Mouse (Mus musculus): Measurements from ENCODE around the gene Gm49661. TPM values are rescaled to one million over a fixed set of nuclear protein-coding genes. Genes with fewer than 3 reads are reported as not detected.

Gm49661 gene
- total and polyA plus RNA-seq, 3 experiments = 3.1 TPM; not detected in 2

- peaks cover 29 to 52% of the 10 kb centered on the region in 2 experiments for H3K4me1 ChIP-seq (ENCODE audit: control insufficient read depth in 1 of 2, insufficient read depth in 2 of 2)
- no peaks in the 10 kb centered on the region for H3K9me3 ChIP-seq (replicated peaks; ENCODE audit: low read length)
- H3K4me3 ChIP-seq (replicated peaks in 1 of 3; ENCODE audit: low read depth in 2 of 3, low read length in 2 of 3, poor library complexity in 1 of 3) = peak overlapping the region; percentile 51 to 94 (median 68)
- in situ Hi-C loops (cut with MboI; ENCODE audit: low pct_ligation_motif_present, low pct_unique_long_range_greater_than_20kb, low sequenced_read_pairs) (no loop called here), dilution Hi-C loops (cut with MboI; ENCODE audit: extremely low pct_ligation_motif_present, extremely low pct_unique_long_range_greater_than_20kb, low sequenced_read_pairs) (no loop called here)
- H3K4me2 ChIP-seq (ENCODE audit: insufficient read depth, low read depth, poor library complexity, severe bottlenecking) = peak overlapping the region; percentile 96
- TF ChIP-seq USF1 (IDR thresholded peaks at IDR 0.05; ENCODE audit: low read depth, low read length) (no peak), ZKSCAN1 (IDR thresholded peaks at IDR 0.05; ENCODE audit: borderline replicate concordance, low read depth, low read length) (no peak), POLR2AphosphoS2 (IDR thresholded peaks at IDR 0.05; ENCODE audit: low read depth, low read length) (no peak), NRF1 (IDR thresholded peaks at IDR 0.05; ENCODE audit: low read depth, low read length) (0 out of 2 replicates have a peak, but pooled peaks have one; percentile 11), ZC3H11A (IDR thresholded peaks at IDR 0.05; ENCODE audit: low read depth, low read length) (no peak), ZMIZ1 (IDR thresholded peaks at IDR 0.05; ENCODE audit: low read depth, low read length) (no peak; the same call in 1 of the 2 replicates), IRF4 (IDR thresholded peaks at IDR 0.05; ENCODE audit: low read depth, low read length) (peak; percentile 64; the same call in 1 of the 2 replicates), RCOR1 (conservative IDR thresholded peaks at IDR 0.05; ENCODE audit: low read depth, low read length) (0 out of 2 replicates have a peak, but pooled peaks have one; percentile 55), JUN (IDR thresholded peaks at IDR 0.05; ENCODE audit: insufficient read depth, low read depth, low read length) (no peak), GABPA (IDR thresholded peaks at IDR 0.05; ENCODE audit: insufficient replicate concordance, low read depth, low read length) (no peak), MAZ (IDR thresholded peaks at IDR 0.05; ENCODE audit: low read depth, low read length) (peak; percentile 89), PAX5 (IDR thresholded peaks at IDR 0.05; ENCODE audit: low read length) (no peak), CTCF (conservative IDR thresholded peaks at IDR 0.05 in 1 of 2, IDR thresholded peaks at IDR 0.05 in 1 of 2; ENCODE audit: low read depth in 2 of 2, low read length in 2 of 2) (no peak), ETS1 (conservative IDR thresholded peaks at IDR 0.05; ENCODE audit: low read depth, low read length) (peak; percentile 43), JUND (conservative IDR thresholded peaks at IDR 0.05; ENCODE audit: low read depth, low read length) (no peak), SMC3 (IDR thresholded peaks at IDR 0.05; ENCODE audit: low read depth, low read length) (no peak), E2F4 (IDR thresholded peaks at IDR 0.05; ENCODE audit: insufficient replicate concordance, low read depth, low read length) (no peak), MEF2A (IDR thresholded peaks at IDR 0.05; ENCODE audit: borderline replicate concordance, low read depth, low read length) (peak; percentile 49; the same call in 1 of the 2 replicates), MXI1 (IDR thresholded peaks at IDR 0.05; ENCODE audit: low read depth, low read length) (peak; percentile 94), POLR2A (IDR thresholded peaks at IDR 0.05; ENCODE audit: low read depth, low read length) (peak; percentile 62), KAT2A (IDR thresholded peaks at IDR 0.05; ENCODE audit: insufficient replicate concordance, low read length) (0 out of 2 replicates have a peak, but pooled peaks have one; percentile 25), TBP (conservative IDR thresholded peaks at IDR 0.05; ENCODE audit: low read depth, low read length) (peak; percentile 60), RAD21 (IDR thresholded peaks at IDR 0.05; ENCODE audit: low read depth, low read length) (no peak), MYC (IDR thresholded peaks at IDR 0.05; ENCODE audit: low read depth, low read length) (no peak), HCFC1 (IDR thresholded peaks at IDR 0.05; ENCODE audit: low read depth, low read length) (peak; percentile 57), TCF12 (IDR thresholded peaks at IDR 0.05; ENCODE audit: low read depth, low read length) (peak; percentile 43; the same call in 1 of the 2 replicates), CHD2 (IDR thresholded peaks at IDR 0.05; ENCODE audit: low read length) (peak; percentile 84), BHLHE40 (IDR thresholded peaks at IDR 0.05; ENCODE audit: low read depth, low read length) (peak; percentile 41; the same call in 1 of the 2 replicates), UBTF (IDR thresholded peaks at IDR 0.05; ENCODE audit: low read depth, low read length) (no peak), NELFE (IDR thresholded peaks at IDR 0.05; ENCODE audit: low read depth, low read length) (0 out of 2 replicates have a peak, but pooled peaks have one; percentile 12), SIN3A (IDR thresholded peaks at IDR 0.05; ENCODE audit: low read length) (peak; percentile 88), USF2 (conservative IDR thresholded peaks at IDR 0.05; ENCODE audit: low read depth, low read length) (no peak), MAFK (IDR thresholded peaks at IDR 0.05; ENCODE audit: insufficient replicate concordance, low read length) (no peak), ZNF384 (IDR thresholded peaks at IDR 0.05; ENCODE audit: low read depth, low read length) (no peak), CHD1 (IDR thresholded peaks at IDR 0.05; ENCODE audit: low read depth, low read length) (peak; percentile 99), ELF1 (IDR thresholded peaks at IDR 0.05; ENCODE audit: low read depth, low read length) (peak; percentile 68), EP300 (IDR thresholded peaks at IDR 0.05; ENCODE audit: low read length) (no peak), MAX (IDR thresholded peaks at IDR 0.05; ENCODE audit: low read length) (no peak)
- peaks cover 20% of the 10 kb centered on the region for H3K79me2 ChIP-seq (replicated peaks; ENCODE audit: control insufficient read depth, extremely low read depth, insufficient read depth, poor library complexity, severe bottlenecking)
- H3K27ac ChIP-seq (ENCODE audit: insufficient read depth, low read depth) = peak overlapping the region; percentile 94
- peaks cover 6 to 8% of the 10 kb centered on the region in 2 experiments for H3K36me3 ChIP-seq (replicated peaks in 1 of 2; ENCODE audit: control insufficient read depth in 1 of 2, insufficient read depth in 1 of 2, low read length in 1 of 2)
- H3K27me3 ChIP-seq (replicated peaks) = no peaks in the 10 kb centered on the region
- DNase-seq (ENCODE audit: extremely low read depth) = peak; percentile 98
- peak overlapping the region; percentile 87 for H3K9ac ChIP-seq (ENCODE audit: insufficient read depth, low read depth)
These were observed 10.6 kb upstream of the Gm49661 start for GRCm38 (mm10) chr8:84979599-84980421.
